Mouse (Mus musculus) heart, postnatal 0 days (tissue): ENCODE results near the gene Pepd. TPM values are rescaled to one million over a fixed set of nuclear protein-coding genes. Genes with fewer than 3 reads are reported as not detected.

Source experiments
- ATAC-seq: fragments of 200-750 bp; cut with Nextera tagmentation; 2 replicates; pipeline ENCODE4 v1.8.0; 2017; ENCODE audit warnings: low read depth, moderate number of reproducible peaks, moderate library complexity; ENCODE audit not compliant: insufficient read depth
- DNase-seq: peaks from one replicate; pipeline ENCODE4 v3.0.0-alpha.2; 2016; ENCODE audit warnings: low spot score
- H3K27ac ChIP-seq: fragments of 300-500 bp; sonication (generic); 2 replicates; pipeline ENCODE4 v1.5.1; 2014; ENCODE audit warnings: low read depth, mild to moderate bottlenecking
- H3K27me3 ChIP-seq: fragments of 300-500 bp; sonication (generic); 2 replicates; pipeline ENCODE4 v1.6.1; 2014; ENCODE audit warnings: low read length, mixed read lengths; ENCODE audit not compliant: control insufficient read depth, insufficient read depth
- H3K36me3 ChIP-seq: fragments of 300-500 bp; sonication (generic); replicated peaks from 2 replicates; pipeline ENCODE4 v1.6.1; 2014; ENCODE audit warnings: low read length, mixed read lengths; ENCODE audit not compliant: control insufficient read depth, insufficient read depth
- H3K4me1 ChIP-seq: fragments of 300-500 bp; sonication (generic); 2 replicates; pipeline ENCODE4 v1.6.1; 2014; ENCODE audit warnings: antibody characterized with exemption; ENCODE audit not compliant: control insufficient read depth, insufficient read depth
- H3K4me2 ChIP-seq: fragments of 300-500 bp; sonication (generic); 2 replicates; pipeline ENCODE4 v1.6.1; 2014; ENCODE audit warnings: low read depth, mild to moderate bottlenecking, low read length, moderate library complexity
- H3K4me3 ChIP-seq: fragments of 300-500 bp; sonication (generic); 2 replicates; pipeline ENCODE4 v1.5.1; 2014; ENCODE audit warnings: low read depth, low read length
- H3K9ac ChIP-seq: fragments of 300-500 bp; sonication (generic); replicated peaks from 2 replicates; pipeline ENCODE4 v1.6.1; 2014; ENCODE audit warnings: low read depth, low read length, mixed read lengths
- H3K9me3 ChIP-seq: fragments of 300-500 bp; sonication (generic); replicated peaks from 2 replicates; pipeline ENCODE4 v1.6.1; 2016; ENCODE audit warnings: low read length; ENCODE audit not compliant: control insufficient read depth
- CTCF ChIP-seq: IDR thresholded peaks from 2 replicates; pipeline ENCODE4 v1.5.1; 2016; ENCODE audit warnings: antibody characterized with exemption, control low read depth, low read depth
- EP300 ChIP-seq: IDR thresholded peaks from 2 replicates; pipeline ENCODE4 v1.6.1; 2016; ENCODE audit warnings: antibody characterized with exemption, low read depth
- WGBS: fragments of 180-500 bp; shearing (Covaris S2); extraction: QIAGEN DNeasy Blood & Tissue Kit; methylation state at CpG from one replicate; pipeline ENCODE4 v1.1.7; 2014; 5-methylcytosine and 5-hydroxymethylcytosine counted together
- polyA plus RNA-seq: library from polyadenylated mRNA; unstranded; fragments of >200 nt; fragmentation: Nextera tagmentation; extraction: Ambion mirVana; gene quantifications from 2 replicates; pipeline ENCODE4 v1.2.1, GENCODE M21; 2015
- total RNA-seq: library from RNA; depleted of rRNA; stranded (reverse); fragments of >200 nt; gene quantifications from 2 replicates; pipeline ENCODE4 v1.2.3, GENCODE M21; 2014; ENCODE audit warnings: low replicate concordance

Gene Pepd
- total and polyA plus RNA-seq, 2 experiments from 2014 or later, result 37.1 to 43.0 TPM

DNA sequence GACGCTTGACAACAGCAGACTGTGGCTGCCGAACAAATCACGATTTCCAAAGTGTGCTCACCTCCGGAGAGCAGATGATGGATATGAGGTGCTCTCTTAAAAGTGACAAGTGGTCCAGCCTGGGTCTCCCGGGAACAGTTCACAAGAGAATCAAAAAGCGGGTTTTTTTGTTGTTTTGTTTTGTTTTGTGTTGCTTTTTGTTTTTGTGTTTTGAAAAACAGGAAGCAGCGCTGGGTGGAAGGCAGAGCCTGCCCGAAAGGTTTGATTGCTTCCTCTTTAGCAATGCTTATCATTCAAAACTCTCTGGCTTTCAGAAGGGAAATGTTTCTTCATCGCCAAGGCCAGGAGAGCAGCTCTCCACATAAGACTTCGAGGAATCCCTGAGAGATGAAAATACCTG lies 144.8 kb downstream of the Pepd start:
- peak overlapping the region; percentile 55 for H3K27ac ChIP-seq
- ATAC-seq, result no peak
- TF ChIP-seq CTCF (no peak), EP300 (no peak)
- H3K9ac ChIP-seq, result 0 out of 2 replicates have a peak overlapping the region, but pooled peaks have one; percentile 94
- no peaks in the 10 kb centered on the region for H3K36me3 ChIP-seq
- H3K9me3 ChIP-seq, result no peaks in the 10 kb centered on the region
- peaks cover 6% of the 10 kb centered on the region; the same call in 1 of the 2 replicates for H3K4me1 ChIP-seq
- no peaks in the 10 kb centered on the region for H3K27me3 ChIP-seq
- H3K4me2 ChIP-seq, result peak overlapping the region; percentile 80
- DNase-seq, result no peak
- peak overlapping the region; percentile 98 for H3K4me3 ChIP-seq
- 15% methylated on average over 10 of the region's 10 CpGs for WGBS

DNA sequence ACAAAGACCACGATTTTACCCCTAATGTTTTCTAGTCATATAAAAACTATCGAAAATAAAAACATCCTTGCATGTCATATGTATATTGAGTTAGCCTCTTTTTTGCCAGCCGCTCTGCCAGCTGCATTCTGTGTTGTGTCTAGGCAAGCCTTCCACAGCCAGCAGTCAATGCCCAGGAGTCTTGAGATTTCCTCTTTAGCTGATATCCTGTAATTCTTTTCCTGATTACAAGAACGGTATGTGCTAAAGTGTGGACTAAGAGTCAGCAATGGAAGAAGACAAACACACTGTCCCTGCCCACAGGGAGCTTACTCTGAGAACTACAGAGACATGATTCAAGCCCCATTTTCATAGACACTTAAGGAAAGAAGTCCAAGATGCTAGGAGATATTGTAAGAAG lies 145.4 kb downstream of the Pepd start:
- Histone ChIP-seq H3K4me1 (peaks cover 6% of the 10 kb centered on the region; the same call in 1 of the 2 replicates), H3K36me3 (no peaks in the 10 kb centered on the region), H3K27me3 (no peaks in the 10 kb centered on the region), H3K4me2 (peak overlapping the region; percentile 80; the same call in 1 of the 2 replicates), H3K4me3 (no peak overlapping the region), H3K9ac (no peak overlapping the region), H3K9me3 (no peaks in the 10 kb centered on the region), H3K27ac (peak overlapping the region; percentile 55)
- 58% methylated on average over 4 of the region's 4 CpGs for WGBS
- TF ChIP-seq CTCF (no peak), EP300 (peak; percentile 77; the same call in 1 of the 2 replicates)
- DNase-seq (no peak), ATAC-seq (no peak)

DNA sequence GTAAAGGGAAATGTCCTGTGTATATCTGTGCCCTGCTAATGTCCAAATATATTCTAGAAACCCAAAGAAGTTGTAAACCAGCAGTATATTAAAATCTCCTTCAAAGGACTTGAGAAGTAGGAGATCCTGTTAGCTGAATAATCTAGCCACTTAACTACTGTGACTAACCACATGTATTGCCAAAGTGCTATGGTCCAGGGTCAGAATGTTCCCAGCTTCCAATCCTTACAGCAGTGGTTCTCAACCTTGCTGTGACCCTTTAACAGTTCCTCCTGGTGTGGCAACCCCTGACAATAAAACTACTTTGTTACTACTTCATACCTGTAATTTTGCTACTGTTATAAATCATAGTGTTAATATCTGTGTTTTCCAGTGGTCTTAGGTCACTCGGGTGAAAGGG lies 146.2 kb downstream of the Pepd start:
- Histone ChIP-seq H3K4me2 (no peak overlapping the region), H3K9me3 (no peaks in the 10 kb centered on the region), H3K9ac (no peak overlapping the region), H3K4me3 (no peak overlapping the region), H3K36me3 (no peaks in the 10 kb centered on the region), H3K4me1 (peaks cover 6% of the 10 kb centered on the region; the same call in 1 of the 2 replicates), H3K27ac (no peak overlapping the region), H3K27me3 (no peaks in the 10 kb centered on the region)
- no peak for DNase-seq
- 67% methylated on average over 1 of the region's 1 CpGs for WGBS
- TF ChIP-seq EP300 (no peak), CTCF (no peak)
- ATAC-seq, result no peak

DNA sequence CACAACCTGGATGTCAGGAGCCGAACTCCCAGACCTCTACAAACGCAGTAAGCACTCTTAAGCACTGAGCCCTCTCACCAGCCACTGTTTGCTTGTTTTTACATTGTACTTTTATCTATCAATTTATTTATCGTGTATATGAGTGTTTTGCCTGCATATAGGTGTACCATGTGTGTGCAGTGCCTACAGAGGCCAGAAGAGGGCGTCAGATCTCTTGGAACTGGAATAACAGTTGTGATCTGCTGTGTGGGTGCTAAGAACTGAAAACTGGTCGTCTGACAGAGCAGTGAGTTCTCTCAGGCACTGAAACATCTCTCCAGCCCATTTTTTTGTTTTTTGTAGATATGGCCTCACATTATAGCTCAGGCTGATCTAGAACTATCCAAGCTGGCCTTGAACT lies 147.3 kb downstream of the Pepd start:
- Histone ChIP-seq H3K4me3 (no peak overlapping the region), H3K4me1 (peaks cover 6% of the 10 kb centered on the region; the same call in 1 of the 2 replicates), H3K4me2 (no peak overlapping the region), H3K27me3 (no peaks in the 10 kb centered on the region), H3K36me3 (no peaks in the 10 kb centered on the region), H3K27ac (no peak overlapping the region), H3K9ac (no peak overlapping the region), H3K9me3 (no peaks in the 10 kb centered on the region)
- DNase-seq (no peak), ATAC-seq (no peak)
- TF ChIP-seq EP300 (no peak), CTCF (0 out of 2 replicates have a peak, but pooled peaks have one; percentile 1)
- WGBS, result 67% methylated on average over 5 of the region's 5 CpGs

DNA sequence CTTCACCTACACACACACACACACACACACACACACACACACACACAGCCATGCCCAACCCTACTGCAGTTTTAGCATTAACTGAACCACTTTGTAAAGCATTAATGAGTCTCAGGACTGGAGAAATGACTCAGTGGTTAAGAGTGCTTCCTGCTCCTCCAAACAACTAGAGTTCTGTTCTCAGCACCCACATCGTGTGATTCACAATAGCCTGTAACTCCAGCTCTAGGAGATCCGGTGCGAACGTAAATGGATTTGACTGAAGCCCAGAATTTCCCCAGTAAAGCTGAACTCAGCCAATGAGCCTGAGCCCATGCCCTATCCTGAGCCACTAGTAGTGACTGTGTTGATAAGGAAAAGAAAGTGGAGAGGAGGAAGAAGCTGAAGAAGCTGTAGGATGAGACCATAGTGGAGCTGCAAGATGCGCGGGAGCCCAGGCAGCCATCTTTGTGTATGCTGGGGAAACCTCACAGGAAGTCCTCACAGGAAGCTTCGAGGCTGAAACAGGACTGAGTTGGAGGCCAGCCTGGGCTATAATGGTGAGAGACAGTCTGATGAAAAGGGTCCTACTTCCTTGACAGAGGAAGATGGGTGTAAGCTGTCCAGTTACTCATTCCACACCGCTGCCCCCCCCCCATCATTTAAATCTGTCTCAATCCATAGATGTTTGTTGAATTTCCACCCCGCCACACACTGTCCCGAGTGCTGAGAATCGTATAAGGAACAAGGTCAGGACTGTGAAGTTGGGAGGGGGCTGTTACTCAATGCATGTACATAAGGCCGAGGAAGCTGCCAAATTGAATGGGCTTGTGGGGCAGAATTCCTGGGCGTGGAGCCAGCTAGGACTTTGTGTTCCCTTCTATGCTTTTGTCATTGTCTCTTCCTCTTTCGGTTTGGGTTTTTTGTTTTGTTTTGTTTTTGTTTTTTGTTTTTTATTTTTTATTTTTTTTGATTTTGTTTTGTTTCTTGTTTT lies 152.4 kb downstream of the Pepd start:
- DNase-seq (no peak), ATAC-seq (no peak)
- 64% methylated on average over 14 of the region's 14 CpGs for WGBS
- H3K36me3 ChIP-seq, result no peaks in the 10 kb centered on the region
- TF ChIP-seq EP300 (no peak), CTCF (no peak)
- no peaks in the 10 kb centered on the region for H3K9me3 ChIP-seq
- no peaks in the 10 kb centered on the region; the same call in 1 of the 2 replicates for H3K4me1 ChIP-seq
- H3K27ac ChIP-seq, result no peak overlapping the region
- H3K4me3 ChIP-seq, result no peak overlapping the region
- H3K27me3 ChIP-seq, result no peaks in the 10 kb centered on the region
- H3K4me2 ChIP-seq, result no peak overlapping the region
- H3K9ac ChIP-seq, result no peak overlapping the region

DNA sequence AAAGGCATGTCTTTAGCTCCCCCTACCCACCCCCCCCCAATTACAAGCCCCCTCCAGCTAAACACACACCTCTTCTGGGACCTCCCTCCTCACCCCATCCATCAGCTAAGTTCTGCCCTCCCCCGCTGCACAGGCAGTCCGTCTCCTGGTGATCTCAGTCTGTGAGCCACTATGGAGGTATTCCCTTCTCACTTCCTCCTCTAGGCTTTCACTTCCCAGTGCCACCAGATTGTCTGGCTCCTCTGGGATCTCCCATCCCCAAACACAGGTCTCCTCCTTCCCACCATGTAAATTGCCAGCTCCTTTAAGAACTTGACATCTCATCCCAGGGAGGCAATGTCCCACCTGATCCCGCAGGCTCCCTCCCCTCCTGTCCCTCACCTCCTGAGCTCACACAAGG lies 153.8 kb downstream of the Pepd start:
- Histone ChIP-seq H3K9me3 (no peaks in the 10 kb centered on the region), H3K36me3 (no peaks in the 10 kb centered on the region), H3K27ac (no peak overlapping the region), H3K27me3 (no peaks in the 10 kb centered on the region), H3K4me2 (no peak overlapping the region), H3K4me1 (no peaks in the 10 kb centered on the region; the same call in 1 of the 2 replicates), H3K4me3 (no peak overlapping the region), H3K9ac (no peak overlapping the region)
- TF ChIP-seq EP300 (no peak), CTCF (no peak)
- 78% methylated on average over 3 of the region's 3 CpGs for WGBS
- ATAC-seq (no peak), DNase-seq (no peak)
